Mouse (Mus musculus): ENCODE measurements at regions not wholly inside any gene's neighbourhood (a gene's known extent, or its start where the extent isn't known, plus 50 kb on each side); places are given as distances from the start of the nearest gene placed in this dataset.
"Not testable (repeated sequence)": the region's sequence is repeated elsewhere in the genome, so short reads cannot be mapped to it uniquely, and the experiment has no call there.

GRCm38 (mm10) chr4:29282169-29282568 is 469.2 kb downstream of the Epha7 start:
- DNase-seq, result no peak

DNA sequence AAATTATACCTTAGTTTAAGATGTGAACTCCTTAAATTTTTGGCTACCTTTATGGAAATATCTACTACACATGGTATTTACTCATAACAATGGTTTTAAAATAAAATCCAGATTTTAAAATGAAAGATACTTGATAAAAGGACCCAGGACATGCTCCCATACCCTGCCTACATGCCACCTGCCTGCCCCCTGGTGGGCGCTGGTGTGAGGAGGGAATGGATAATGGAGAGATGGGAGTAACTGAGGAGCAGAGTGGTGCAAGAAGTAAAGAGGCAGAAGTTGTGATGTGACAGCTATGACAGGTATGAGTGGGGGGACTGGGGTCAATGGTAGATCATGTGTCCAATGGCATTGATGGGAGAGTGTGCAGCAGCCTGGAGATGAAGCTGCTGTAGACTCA is 488.4 kb downstream of the Epha7 start:
- no peak for DNase-seq

DNA sequence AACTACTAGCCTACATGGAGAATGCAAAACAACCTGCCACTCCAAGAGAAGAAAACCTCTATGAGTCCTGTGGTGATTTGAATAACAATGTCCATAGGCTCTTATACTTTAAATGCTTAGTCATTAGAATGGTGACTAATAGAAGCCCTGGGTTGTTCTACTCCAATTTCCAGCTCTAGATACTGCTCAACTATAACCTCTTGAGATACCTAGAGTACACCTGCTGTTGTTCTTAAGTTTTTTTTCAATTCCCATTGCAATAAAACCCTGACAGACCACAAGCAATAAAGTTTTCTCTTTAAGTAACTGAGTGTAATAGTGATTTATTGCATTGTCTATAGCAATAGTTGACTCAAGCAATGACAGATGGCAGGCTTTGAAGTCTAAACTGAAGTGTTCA is 491.0 kb downstream of the Epha7 start:
- DNase-seq, result no peak

DNA sequence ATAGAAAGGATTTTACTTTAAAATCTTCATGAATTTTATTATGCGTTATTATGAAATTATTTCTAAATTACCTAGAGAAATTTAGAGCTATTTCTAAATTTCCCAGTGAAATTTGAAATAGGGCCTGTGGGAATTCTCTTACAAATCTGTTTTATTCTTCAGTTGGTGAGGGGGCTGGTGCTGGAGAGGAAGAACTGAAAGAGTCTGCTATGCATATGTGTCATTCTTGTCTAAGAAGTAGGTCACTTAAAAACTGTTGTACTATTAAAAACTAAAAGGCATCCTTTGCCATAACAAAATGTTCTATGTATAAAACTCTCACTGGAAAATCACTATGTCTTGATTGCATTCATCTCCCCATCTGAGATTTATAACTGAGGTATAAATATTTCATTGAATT is 494.3 kb downstream of the Epha7 start:
- DNase-seq, result no peak

- DNase-seq, result no peak
Measured at GRCm38 (mm10) chr4:29323921-29324320, 511.0 kb downstream of the Epha7 start.

- DNase-seq, result no peak
Measured at GRCm38 (mm10) chr4:29329145-29329544, 516.2 kb downstream of the Epha7 start.

GRCm38 (mm10) chr4:29331747-29332146 is 518.8 kb downstream of the Epha7 start:
- DNase-seq, result no peak

GRCm38 (mm10) chr4:29337245-29337644 is 524.3 kb downstream of the Epha7 start:
- no peak for DNase-seq

DNA sequence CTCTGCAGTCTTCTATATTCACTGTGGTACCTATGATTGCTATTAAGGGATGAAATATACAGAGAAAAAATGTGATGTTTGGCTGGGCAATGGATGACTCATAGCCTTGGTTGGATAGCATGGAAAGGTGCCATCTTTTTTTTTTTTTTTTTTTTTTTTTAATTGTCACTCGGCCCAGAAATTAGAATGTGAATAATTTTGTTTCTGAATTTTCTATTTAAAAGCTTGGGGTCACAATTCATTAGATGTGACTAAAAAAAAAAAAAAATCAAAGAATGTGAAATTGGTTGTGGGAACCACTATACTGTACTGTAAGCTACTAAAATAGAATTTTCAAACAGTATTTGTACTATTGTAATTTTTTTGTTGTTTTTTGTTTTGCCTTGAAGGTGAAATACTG is 549.3 kb downstream of the Epha7 start:
- no peak for DNase-seq

- DNase-seq, result no peak
Measured at GRCm38 (mm10) chr4:29389282-29389681, 576.4 kb downstream of the Epha7 start.

DNA sequence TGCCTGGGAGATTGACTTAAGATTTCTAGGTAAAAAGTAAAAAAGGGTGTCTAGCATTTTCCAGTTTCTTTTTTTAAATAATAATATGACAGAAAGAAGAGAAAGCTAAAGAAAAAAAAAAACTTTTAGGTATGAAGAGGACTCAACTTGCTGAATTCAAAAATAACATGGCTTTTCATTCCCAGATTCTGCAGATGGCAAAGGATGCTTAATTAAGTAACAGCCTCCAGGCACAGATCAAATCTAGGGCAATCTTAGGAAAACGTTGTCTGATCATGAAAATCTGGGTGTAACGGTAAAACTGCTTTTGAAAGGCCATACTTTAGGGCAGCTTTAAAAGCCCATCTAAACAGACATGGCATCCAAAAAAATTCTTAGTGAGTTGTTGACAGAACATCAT is 577.4 kb downstream of the Epha7 start:
- DNase-seq, result peak in 1 of 2 experiments; percentile 2

- DNase-seq, result no peak
Measured at GRCm38 (mm10) chr4:29402143-29402542, 589.2 kb downstream of the Epha7 start.

DNA sequence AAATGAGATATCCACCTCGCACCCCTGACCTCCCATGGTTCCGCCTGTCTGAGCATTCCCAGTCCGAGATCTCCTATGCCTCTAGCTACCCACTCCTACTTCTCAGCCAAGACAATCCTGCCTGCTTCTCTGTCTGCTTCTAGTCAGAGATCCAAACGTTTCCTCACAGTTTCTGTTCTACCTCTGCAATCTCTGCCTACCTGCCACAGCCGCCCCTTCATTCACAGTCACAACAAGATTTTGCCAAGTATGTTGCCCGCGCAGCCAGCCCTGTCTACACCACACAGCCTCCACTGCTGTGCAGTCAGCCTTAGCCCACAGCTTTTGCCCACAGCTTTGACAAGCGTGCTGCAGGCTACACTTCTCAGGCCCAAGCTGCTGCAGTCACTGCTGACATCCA is 601.7 kb downstream of the Epha7 start:
- DNase-seq, result no peak

DNA sequence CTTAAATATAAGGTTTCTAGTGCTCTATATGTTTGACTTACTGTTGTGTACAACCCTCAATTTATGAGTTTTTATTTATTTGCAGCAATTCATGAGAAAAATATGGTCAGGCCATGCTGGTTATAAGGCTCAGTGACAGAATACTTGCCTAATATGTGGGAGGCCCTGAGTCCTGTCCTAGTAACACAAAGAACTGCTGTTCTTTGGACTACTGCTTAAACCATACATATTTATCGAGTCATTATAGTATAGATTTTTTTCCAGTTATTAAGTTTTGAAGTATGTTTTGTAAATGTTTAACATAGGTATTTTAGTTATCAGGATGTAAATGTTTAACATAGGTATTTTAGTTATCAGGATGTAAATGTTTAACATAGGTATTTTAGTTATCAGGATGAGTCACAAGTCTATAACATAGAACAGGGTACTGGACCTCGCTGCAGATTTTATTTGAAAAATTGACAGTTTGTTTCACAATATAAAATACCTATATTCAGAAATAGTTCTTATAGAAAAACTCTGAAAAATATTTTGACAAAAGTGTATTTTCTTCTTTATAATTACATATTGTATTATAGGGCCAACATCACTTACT is 607.4 kb downstream of the Epha7 start:
- no peak for DNase-seq

- not testable (repeated sequence) for DNase-seq
Measured at GRCm38 (mm10) chr4:29431493-29431892, 618.6 kb downstream of the Epha7 start.

GRCm38 (mm10) chr4:29463329-29463728 is 650.4 kb downstream of the Epha7 start:
- no peak for DNase-seq

GRCm38 (mm10) chr4:29466315-29466714 is 653.4 kb downstream of the Epha7 start:
- DNase-seq, result no peak

DNA sequence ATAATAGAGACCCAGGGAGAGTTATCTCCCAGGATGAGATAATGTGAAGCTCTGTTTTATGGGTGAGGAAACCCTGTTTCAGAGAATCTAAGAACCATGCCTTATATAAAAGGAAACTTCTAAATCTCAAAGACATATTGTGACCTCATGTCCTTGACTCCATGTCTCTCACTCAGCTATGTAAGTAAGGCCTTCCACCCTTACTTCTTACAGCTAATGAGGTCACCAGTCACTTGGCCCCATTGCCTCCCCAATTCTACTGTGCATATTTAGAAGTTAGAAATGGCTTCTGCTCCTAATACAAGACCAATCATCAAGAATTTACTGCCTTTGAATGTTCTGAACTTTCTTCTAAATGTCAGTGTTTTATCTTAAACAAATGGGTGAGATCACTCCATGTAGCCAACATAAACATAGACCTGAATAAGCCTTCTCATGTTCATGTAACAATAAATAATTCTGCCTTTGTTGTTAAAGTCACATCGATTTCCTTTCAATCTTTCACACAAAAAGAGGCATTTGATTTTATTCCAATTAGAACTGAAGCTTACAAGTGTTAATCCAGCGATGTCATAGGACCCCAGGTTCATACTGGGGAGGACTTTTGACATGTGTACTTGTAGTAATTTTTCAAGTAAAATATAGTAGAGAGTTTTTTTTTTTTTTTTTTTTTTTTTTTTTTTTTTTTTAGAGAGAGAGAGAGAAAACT is 667.6 kb downstream of the Epha7 start:
- no peak for DNase-seq

- DNase-seq, result no peak
Measured at GRCm38 (mm10) chr4:29481093-29481715, 668.3 kb downstream of the Epha7 start.

DNA sequence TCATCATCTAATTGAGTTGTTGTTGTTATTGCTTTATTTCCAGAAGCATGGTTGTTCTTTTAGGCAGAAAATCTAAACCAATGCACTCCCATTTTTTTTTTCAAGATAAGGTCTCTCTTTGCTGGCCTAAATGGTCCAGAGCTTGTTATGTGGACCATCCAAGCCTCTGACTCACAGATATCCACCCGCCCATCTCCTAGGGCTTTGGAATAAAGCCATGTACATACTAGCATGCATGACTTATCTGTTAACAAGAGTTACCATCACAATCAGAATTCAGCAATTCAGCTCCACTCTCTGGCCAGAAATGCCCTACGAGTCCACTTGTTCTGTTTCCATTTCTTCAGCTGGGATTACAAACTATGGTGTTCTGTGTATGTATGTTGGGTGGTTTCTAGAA is 669.5 kb downstream of the Epha7 start:
- DNase-seq, result no peak

DNA sequence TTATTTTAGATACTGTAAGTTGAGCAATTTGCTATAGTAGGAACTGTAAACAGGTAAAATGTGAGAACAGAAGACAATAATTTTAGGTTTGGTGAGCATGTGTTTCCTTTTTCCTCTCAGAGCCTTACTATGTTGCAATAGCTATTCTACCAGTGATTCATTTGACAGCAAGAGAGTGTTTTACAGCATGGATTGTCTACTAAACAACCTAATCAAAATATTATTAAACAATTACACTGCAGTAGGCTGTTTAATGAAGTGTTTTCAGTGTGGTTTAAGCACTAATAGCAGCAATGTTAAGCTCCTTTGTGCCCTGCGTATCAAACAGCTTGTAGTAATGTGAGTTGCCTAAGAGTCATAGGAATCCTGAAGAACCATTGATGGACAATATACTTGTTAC is 687.9 kb downstream of the Epha7 start:
- no peak for DNase-seq

- DNase-seq, result no peak
Measured at GRCm38 (mm10) chr4:29525051-29525450, 712.1 kb downstream of the Epha7 start.

GRCm38 (mm10) chr4:29525769-29526658 is 713.1 kb downstream of the Epha7 start:
- peak; percentile 18 to 28 for DNase-seq

Data from cerebellum, adult 18-20 months (tissue).